8 mouse cellular contexts compared by ENCODE assay signal in the genomic region with DNA sequence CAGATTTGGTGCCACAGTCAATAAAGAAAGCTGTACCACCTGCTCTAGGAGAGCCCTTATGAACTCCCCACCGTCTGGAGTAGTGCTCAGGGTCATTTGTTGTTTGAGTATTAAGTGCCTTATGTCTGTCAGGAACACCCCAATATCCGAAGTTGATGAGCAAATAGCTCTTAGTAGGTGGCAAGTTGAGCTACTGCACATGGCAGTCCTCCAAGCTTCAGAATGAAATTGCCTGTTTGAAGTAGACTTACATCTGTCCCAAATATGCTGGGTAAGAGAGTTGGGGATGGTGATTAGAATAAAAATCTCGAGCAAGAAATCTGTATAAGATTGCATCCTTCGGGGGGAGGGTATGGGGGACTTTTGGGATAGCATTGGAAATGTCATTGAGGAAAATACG. TPM values are rescaled to one million over a fixed set of nuclear protein-coding genes. Genes with fewer than 3 reads are reported as not detected.
DNase-seq lines count a peak whose midpoint lies in the region; ATAC-seq lines count a peak whose summit lies in the region.

No protein-coding gene starts in this region.

- peak; percentile 25 for DNase-seq in embryo, embryonic 11 days
- no peak for DNase-seq in embryo, embryonic 9.5 days (ENCODE audit: extremely low spot score)
- peak; percentile 8 to 12 for DNase-seq in B cell, adult 2 months
- DNase-seq in forebrain, embryonic 10.5 days (ENCODE audit: extremely low spot score, low spot score): no peak
- no peak for DNase-seq in layer of hippocampus, adult 11-12 months (ENCODE audit: low spot score)

- no peak for ATAC-seq in limb, embryonic 13.5 days (ENCODE audit: low FRiP score, low read depth)
- no peak for ATAC-seq in stomach, embryonic 14.5 days (ENCODE audit: insufficient number of reproducible peaks, insufficient read depth, low FRiP score, low read depth)
- ATAC-seq in inflammation-experienced regulatory T-cells, adult 6 months: no peak

- H3K9me3 ChIP-seq in forebrain, embryonic 10.5 days: no peaks in the 10 kb centered on the region
- no peaks in the 10 kb centered on the region for H3K9me3 ChIP-seq in limb, embryonic 13.5 days
- H3K9me3 ChIP-seq in stomach, embryonic 14.5 days (ENCODE audit: control insufficient read depth, low read depth, low read length): no peaks in the 10 kb centered on the region

- H3K4me1 ChIP-seq in forebrain, embryonic 10.5 days: peaks cover 23% of the 10 kb centered on the region
- peaks cover 13% of the 10 kb centered on the region for H3K4me1 ChIP-seq in limb, embryonic 13.5 days
- H3K4me1 ChIP-seq in stomach, embryonic 14.5 days (ENCODE audit: control insufficient read depth, insufficient read depth, low read length): peaks cover 11% of the 10 kb centered on the region

- H3K36me3 ChIP-seq in forebrain, embryonic 10.5 days (replicated peaks): peaks cover 32% of the 10 kb centered on the region
- H3K36me3 ChIP-seq in limb, embryonic 13.5 days: peaks cover 25% of the 10 kb centered on the region
- peaks cover 14% of the 10 kb centered on the region for H3K36me3 ChIP-seq in stomach, embryonic 14.5 days (ENCODE audit: control insufficient read depth, insufficient read depth, low read length)

- H3K27ac ChIP-seq in forebrain, embryonic 10.5 days: peak overlapping the region; percentile 93; the same call in 1 of the 2 replicates
- H3K27ac ChIP-seq in limb, embryonic 13.5 days: peak overlapping the region; percentile 35; the same call in 1 of the 2 replicates
- H3K27ac ChIP-seq in stomach, embryonic 14.5 days (ENCODE audit: low read length): no peak overlapping the region; the same call in 1 of the 2 replicates

- H3K4me2 ChIP-seq in limb, embryonic 13.5 days (replicated peaks): peak overlapping the region; percentile 73
- peak overlapping the region; percentile 23 for H3K4me2 ChIP-seq in stomach, embryonic 14.5 days (replicated peaks; ENCODE audit: low read depth, low read length)

- peak overlapping the region; percentile 48; the same call in 1 of the 2 replicates for H3K4me3 ChIP-seq in forebrain, embryonic 10.5 days
- H3K4me3 ChIP-seq in limb, embryonic 13.5 days: peak overlapping the region; percentile 14
- H3K4me3 ChIP-seq in stomach, embryonic 14.5 days (ENCODE audit: low read depth, low read length): no peak overlapping the region

- no peaks in the 10 kb centered on the region for H3K27me3 ChIP-seq in forebrain, embryonic 10.5 days (ENCODE audit: poor library complexity, severe bottlenecking)
- no peaks in the 10 kb centered on the region for H3K27me3 ChIP-seq in limb, embryonic 13.5 days
- no peaks in the 10 kb centered on the region for H3K27me3 ChIP-seq in stomach, embryonic 14.5 days (ENCODE audit: control insufficient read depth, insufficient read depth, low read length)

- 27% methylated on average over 5 of the region's 5 CpGs for WGBS in forebrain, embryonic 10.5 days
- WGBS in limb, embryonic 13.5 days: 18% methylated on average over 5 of the region's 5 CpGs
- WGBS in stomach, embryonic 14.5 days: 17% methylated on average over 5 of the region's 5 CpGs

- no peak overlapping the region for H3K9ac ChIP-seq in limb, embryonic 13.5 days
- H3K9ac ChIP-seq in stomach, embryonic 14.5 days (replicated peaks; ENCODE audit: low read depth, low read length): no peak overlapping the region; the same call in 1 of the 2 replicates

RNA-seq across cellular contexts. Expression of a gene that starts 24.4 kb away (rescaled TPM):
- polyA plus RNA-seq in forebrain, embryonic 10.5 days (2016; fragmentation: Nextera tagmentation; extraction: Ambion mirVana): 88.6 and 89.0 TPM in 2 replicates
- 62.5 and 63.6 TPM in 2 replicates for polyA plus RNA-seq in limb, embryonic 13.5 days (2015; fragmentation: Nextera tagmentation; extraction: Ambion mirVana)
- 48.7 and 49.2 TPM in 2 replicates for polyA plus RNA-seq in stomach, embryonic 14.5 days (2014; fragmentation: Nextera tagmentation; extraction: Ambion mirVana)
- 10 to 100 TPM; 15.3 to 16.2 (median 15.6) TPM for polyA plus RNA-seq in inflammation-experienced regulatory T-cells, adult 6 months (2017; shearing (Covaris generic))

RNA-seq across cellular contexts. Expression of a gene that starts 31.9 kb away (rescaled TPM):
- 152 and 160 TPM in 2 replicates for polyA plus RNA-seq in forebrain, embryonic 10.5 days (2016; fragmentation: Nextera tagmentation; extraction: Ambion mirVana)
- polyA plus RNA-seq in limb, embryonic 13.5 days (2015; fragmentation: Nextera tagmentation; extraction: Ambion mirVana): 141 and 169 TPM in 2 replicates
- 120 and 134 TPM in 2 replicates for polyA plus RNA-seq in stomach, embryonic 14.5 days (2014; fragmentation: Nextera tagmentation; extraction: Ambion mirVana)
- 10 to 100 TPM; 28.7 to 35.5 (median 34.6) TPM for polyA plus RNA-seq in inflammation-experienced regulatory T-cells, adult 6 months (2017; shearing (Covaris generic))

Comparison
In these comparisons a context has a peak if more than half of its experiments do, and no peak if none do; other contexts are left out.
1. DNase-seq: peak in embryo, embryonic 11 days (single experiment) and B cell, adult 2 months (2 of 2); none in embryo, embryonic 9.5 days (single experiment), forebrain, embryonic 10.5 days (single experiment) and layer of hippocampus, adult 11-12 months (single experiment).